Mouse (Mus musculus) bone marrow, adult 2 months (tissue): ENCODE results near the gene Cyb561. TPM values are rescaled to one million over a fixed set of nuclear protein-coding genes. Genes with fewer than 3 reads are reported as not detected.

Experiments used
- H3K27ac ChIP-seq: fragments of 200-500 bp; 2 replicates; pipeline ENCODE4 v1.5.1; 2012; ENCODE audit warnings: low read depth, mild to moderate bottlenecking, control low read depth, inconsistent platforms, low read length; ENCODE audit not compliant: control insufficient read depth, poor library complexity, insufficient read depth
- H3K4me1 ChIP-seq: fragments of 200-500 bp; 2 replicates; pipeline ENCODE4 v1.6.1; 2011; ENCODE audit warnings: low read length; ENCODE audit not compliant: control insufficient read depth, insufficient read depth
- H3K4me3 ChIP-seq: fragments of 200-500 bp; replicated peaks from 2 replicates; pipeline ENCODE3; 2011; ENCODE audit warnings: mild to moderate bottlenecking, low read depth, low read length, control low read depth; ENCODE audit not compliant: control insufficient read depth
- CTCF ChIP-seq: fragments of 200-500 bp; IDR thresholded peaks from 2 replicates; pipeline ENCODE4 v1.5.1; 2011; ENCODE audit warnings: low read length, control low read depth; ENCODE audit not compliant: control insufficient read depth, insufficient read depth
- POLR2A ChIP-seq: fragments of 200-500 bp; IDR thresholded peaks from 2 replicates; pipeline ENCODE4 v1.6.1; 2011; ENCODE audit warnings: low read depth, mild to moderate bottlenecking, control low read depth, low read length, borderline replicate concordance; ENCODE audit not compliant: control insufficient read depth
- WGBS: fragments of 180-500 bp; shearing (Covaris S2); methylation state at CpG from one replicate; pipeline ENCODE4 v1.1.7; 2018; 5-methylcytosine and 5-hydroxymethylcytosine counted together
- polyA plus RNA-seq: library from polyadenylated mRNA; stranded (reverse); fragments of >200 nt; gene quantifications from 2 replicates; pipeline ENCODE4 v1.2.4, GENCODE M21; 2011; ENCODE audit warnings: low replicate concordance; ENCODE audit not compliant: missing spikeins, insufficient read depth, insufficient read length

Gene Cyb561
- polyA plus RNA-seq, 1 experiment: 1.4 TPM

- TF ChIP-seq POLR2A (no peak), CTCF (no peak)
- Histone ChIP-seq H3K4me3 (no peak overlapping the region), H3K4me1 (no peaks in the 10 kb centered on the region), H3K27ac (no peak overlapping the region)
- 76% methylated on average over 6 of the region's 6 CpGs for WGBS
Observed at GRCm38 (mm10) chr11:105936200-105936599, 16.9 kb downstream of the Cyb561 start.

- TF ChIP-seq POLR2A (no peak), CTCF (no peak)
- Histone ChIP-seq H3K4me3 (no peak overlapping the region), H3K27ac (no peak overlapping the region), H3K4me1 (no peaks in the 10 kb centered on the region)
- 75% methylated on average over 8 of the region's 8 CpGs for WGBS
Observed at GRCm38 (mm10) chr11:105935496-105935895, 17.6 kb downstream of the Cyb561 start.

- 85% methylated on average over 6 of the region's 6 CpGs for WGBS
- TF ChIP-seq CTCF: no peak
- no peak for TF ChIP-seq POLR2A
Observed at GRCm38 (mm10) chr11:105934816-105935215, 18.3 kb downstream of the Cyb561 start.

GRCm38 (mm10) chr11:105934303-105934711 is 18.8 kb downstream of the Cyb561 start:
- no peak overlapping the region for H3K4me3 ChIP-seq
- TF ChIP-seq POLR2A: no peak
- TF ChIP-seq CTCF: no peak
- no peaks in the 10 kb centered on the region for H3K4me1 ChIP-seq
- H3K27ac ChIP-seq: no peak overlapping the region
- 48% methylated on average over 5 of the region's 5 CpGs for WGBS

More at GRCm38 (mm10) chr11:105934816-105935215, 18.3 kb downstream of the Cyb561 start:
- Histone ChIP-seq H3K4me1 (no peaks in the 10 kb centered on the region), H3K4me3 (no peak overlapping the region), H3K27ac (no peak overlapping the region)

DNA sequence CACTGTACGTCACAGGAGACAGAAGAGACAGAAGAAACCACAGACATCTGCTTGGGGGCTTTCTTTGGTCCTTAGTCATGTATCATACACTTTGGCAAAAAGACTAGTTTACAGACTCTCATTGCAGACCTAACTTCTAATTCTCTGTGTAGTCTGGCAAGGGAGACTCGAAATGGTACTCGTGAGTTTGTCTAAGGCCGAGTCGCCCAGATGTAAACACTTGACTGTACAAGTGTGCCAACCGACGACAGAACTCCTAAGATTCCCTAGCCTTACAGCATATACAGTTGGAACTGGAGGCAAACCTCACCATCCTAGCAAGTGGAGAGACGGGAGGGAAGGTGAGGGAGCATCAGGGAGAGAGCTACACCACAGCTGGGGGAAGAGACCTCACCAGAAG is 19.4 kb downstream of the Cyb561 start:
- no peaks in the 10 kb centered on the region for H3K4me1 ChIP-seq
- WGBS: 75% methylated on average over 8 of the region's 8 CpGs

DNA sequence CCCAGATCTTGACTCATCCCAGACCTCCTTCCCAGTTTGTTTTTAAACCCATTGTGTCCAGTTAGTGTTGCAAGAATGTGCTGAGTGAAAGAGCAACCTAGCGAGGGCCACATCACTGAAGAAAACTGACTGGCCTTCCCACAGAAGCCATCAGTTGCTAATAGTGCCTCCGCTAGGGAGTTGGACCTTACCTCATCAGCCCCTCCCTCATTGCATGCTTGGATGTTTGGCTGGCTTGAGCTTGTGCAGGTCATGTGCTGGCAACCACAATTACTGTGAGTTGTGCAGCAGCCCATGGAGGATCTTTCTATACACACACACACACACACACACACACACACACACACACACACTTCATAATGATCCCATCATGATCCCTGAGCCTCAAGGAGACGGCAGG is 21.8 kb downstream of the Cyb561 start:
- no peak for TF ChIP-seq CTCF
- TF ChIP-seq POLR2A: no peak
- H3K4me1 ChIP-seq: no peaks in the 10 kb centered on the region
- no peak overlapping the region for H3K4me3 ChIP-seq
- 79% methylated on average over 3 of the region's 3 CpGs for WGBS
- no peak overlapping the region for H3K27ac ChIP-seq

More for the DNA sequence above, 19.4 kb downstream of the Cyb561 start:
- TF ChIP-seq CTCF (no peak), POLR2A (no peak)
- Histone ChIP-seq H3K4me3 (no peak overlapping the region), H3K27ac (no peak overlapping the region)

DNA sequence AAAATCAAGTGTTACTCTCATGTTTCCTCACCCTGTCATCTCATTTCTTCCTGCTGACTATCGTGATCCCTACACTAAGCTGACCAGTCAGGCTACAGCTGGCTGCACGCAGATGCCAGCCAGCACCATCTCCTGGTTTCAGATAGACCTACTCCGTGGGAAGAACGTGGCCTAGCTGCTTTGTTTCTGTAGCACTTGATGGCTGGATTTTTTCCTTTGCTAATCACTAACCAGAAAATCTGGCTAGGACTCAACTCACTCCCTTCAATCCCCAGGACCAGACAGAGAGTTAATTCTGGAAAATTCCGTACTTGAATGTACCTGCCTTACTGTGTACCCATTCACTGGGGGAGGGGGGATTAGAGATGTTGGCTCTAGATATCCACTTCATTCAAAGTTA is 25.0 kb downstream of the Cyb561 start:
- no peak overlapping the region for H3K4me3 ChIP-seq
- no peaks in the 10 kb centered on the region for H3K4me1 ChIP-seq
- TF ChIP-seq CTCF (no peak), POLR2A (no peak)
- H3K27ac ChIP-seq: no peak overlapping the region
- WGBS: 80% methylated on average over 5 of the region's 5 CpGs

DNA sequence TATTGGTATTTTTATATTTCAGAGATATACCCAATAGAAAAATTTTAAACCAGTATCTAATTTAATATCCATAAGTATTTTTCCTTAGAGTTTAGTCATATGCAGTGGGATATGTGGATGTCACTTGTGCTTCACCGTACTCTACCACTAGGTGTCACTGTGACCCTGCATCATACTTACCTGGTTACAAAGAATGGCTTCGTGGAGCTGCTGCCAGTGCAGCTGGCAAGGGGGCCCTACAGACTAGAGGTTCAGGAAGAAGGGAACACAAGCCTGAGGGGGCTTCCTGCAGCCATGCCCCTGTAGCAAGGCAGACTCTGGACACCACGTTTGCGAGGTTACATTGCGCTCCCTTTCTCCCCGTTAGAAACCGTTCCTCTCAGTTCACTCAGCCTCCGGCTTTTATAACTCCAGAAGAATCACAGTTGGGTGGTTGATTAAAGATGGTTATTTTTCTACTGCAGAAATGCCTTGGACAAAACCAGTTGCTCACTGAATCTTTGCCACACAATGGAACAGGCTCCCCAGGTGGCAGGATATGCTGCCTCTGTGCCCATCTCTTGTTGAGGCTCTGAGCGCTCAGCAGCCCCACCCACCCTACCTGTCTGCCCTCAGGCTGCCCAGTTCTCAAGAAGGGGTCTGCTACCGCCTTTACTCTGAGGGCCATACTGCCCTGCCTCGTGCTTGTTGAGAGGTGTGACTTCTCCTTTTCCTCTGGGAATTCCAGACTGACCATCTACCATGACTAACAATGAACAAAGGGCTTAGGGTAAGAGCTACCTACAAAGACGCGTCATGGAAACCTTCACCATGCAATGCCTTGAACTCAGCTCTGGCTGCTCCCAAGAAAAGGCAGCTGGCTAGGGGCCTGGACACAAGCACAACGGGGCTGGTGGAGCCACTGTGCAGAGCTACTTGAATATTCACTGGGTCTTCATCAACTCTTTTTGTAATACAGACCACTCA is 25.8 kb downstream of the Cyb561 start:
- Histone ChIP-seq H3K27ac (no peak overlapping the region), H3K4me1 (no peaks in the 10 kb centered on the region), H3K4me3 (no peak overlapping the region)
- TF ChIP-seq CTCF (peak; percentile 68), POLR2A (no peak)
- WGBS: 62% methylated on average over 14 of the region's 14 CpGs
